Mouse (Mus musculus) embryonic fibroblast, embryonic 13.5 days (primary cell): ENCODE measurements at regions not wholly inside any gene's neighbourhood (a gene's known extent, or its start where the extent isn't known, plus 50 kb on each side); places are given as distances from the start of the nearest gene placed in this dataset.

Experiments
- H3K27ac ChIP-seq: 2 replicates; pipeline ENCODE4 v1.5.1; 2012; ENCODE audit warnings: low read length, control low read depth, inconsistent platforms; ENCODE audit not compliant: insufficient read depth
- H3K4me1 ChIP-seq: 2 replicates; pipeline ENCODE4 v1.6.1; 2011; ENCODE audit warnings: low read length; ENCODE audit not compliant: control insufficient read depth, insufficient read depth
- H3K4me3 ChIP-seq: 2 replicates; pipeline ENCODE4 v1.5.1; 2011; ENCODE audit warnings: mild to moderate bottlenecking, control low read depth, low read length; ENCODE audit not compliant: insufficient read depth
- CTCF ChIP-seq: IDR thresholded peaks from 2 replicates; pipeline ENCODE4 v1.5.1; 2011; ENCODE audit warnings: mild to moderate bottlenecking, control low read depth, low read length, moderate library complexity, borderline replicate concordance; ENCODE audit not compliant: insufficient read depth
- POLR2A ChIP-seq: IDR thresholded peaks from 2 replicates; pipeline ENCODE4 v1.6.1; 2011; ENCODE audit warnings: low read depth, mild to moderate bottlenecking, control low read depth, low read length, moderate library complexity

GRCm38 (mm10) chr16:29876196-29876595 is 188.0 kb upstream of the Hes1 start:
- Histone ChIP-seq H3K4me1 (no peaks in the 10 kb centered on the region), H3K27ac (no peak overlapping the region), H3K4me3 (no peak overlapping the region)
- TF ChIP-seq CTCF: no peak
- TF ChIP-seq POLR2A: no peak

DNA sequence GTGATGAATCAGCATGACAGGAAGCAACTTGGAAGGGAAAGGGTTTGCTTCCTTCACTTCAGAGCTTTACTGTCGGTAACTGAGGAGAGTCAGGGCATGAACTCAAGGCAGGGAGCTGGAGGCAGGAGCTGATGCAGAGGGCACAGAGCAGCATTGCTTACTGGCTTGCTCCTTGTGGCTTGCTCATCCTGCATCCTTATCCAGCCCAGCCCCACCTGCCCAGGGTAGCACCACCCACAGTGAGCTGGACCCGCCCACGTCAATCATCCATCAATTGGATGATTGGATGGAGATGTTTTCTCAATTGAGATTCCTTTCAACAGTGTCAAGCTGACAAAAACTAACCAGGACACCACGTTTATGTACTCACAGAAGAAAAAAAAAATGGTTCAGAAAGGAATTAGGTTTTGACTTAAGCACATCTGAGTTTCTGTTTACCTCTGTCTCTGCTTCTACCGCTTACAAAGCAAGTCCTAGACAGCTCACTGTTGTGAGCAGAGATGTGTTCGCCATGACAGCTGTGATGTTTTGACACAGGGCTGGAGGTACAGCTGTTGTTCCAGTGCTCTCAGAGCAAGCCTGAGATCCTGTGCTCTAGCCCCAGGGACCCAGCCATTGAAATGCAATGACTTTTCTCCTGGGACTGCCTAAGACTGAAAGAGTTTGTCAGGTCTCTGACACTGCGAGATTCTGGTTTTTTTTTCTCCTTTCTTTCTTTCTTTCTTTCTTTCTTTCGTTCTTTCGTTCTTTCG is 186.6 kb upstream of the Hes1 start:
- H3K27ac ChIP-seq: no peak overlapping the region
- 0 out of 2 replicates have a peak, but pooled peaks cover 2% of the 10 kb centered on the region for H3K4me1 ChIP-seq
- H3K4me3 ChIP-seq: no peak overlapping the region
- TF ChIP-seq POLR2A (no peak), CTCF (no peak)

DNA sequence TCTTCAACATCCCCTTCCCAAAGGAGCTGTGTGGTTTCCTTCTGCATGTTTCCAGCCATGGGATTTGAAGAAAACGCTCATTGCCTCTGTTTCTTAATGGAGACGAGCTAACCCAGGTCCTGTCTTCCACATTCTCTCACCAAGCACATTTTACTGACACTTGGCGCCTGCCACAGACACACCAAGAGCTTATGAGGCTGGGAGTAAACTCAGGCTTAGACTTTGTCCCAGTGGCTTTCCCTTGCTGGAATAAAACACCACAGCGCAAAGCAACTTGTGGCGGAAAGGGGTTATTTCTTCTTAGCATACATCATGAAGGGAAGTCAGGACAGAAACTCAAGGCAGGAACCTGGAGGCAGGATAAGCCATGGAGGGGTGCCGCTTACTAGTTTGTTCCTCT is 184.5 kb upstream of the Hes1 start:
- H3K4me1 ChIP-seq: peaks cover 11% of the 10 kb centered on the region
- no peak overlapping the region for H3K27ac ChIP-seq
- TF ChIP-seq POLR2A (no peak), CTCF (no peak)
- H3K4me3 ChIP-seq: no peak overlapping the region

DNA sequence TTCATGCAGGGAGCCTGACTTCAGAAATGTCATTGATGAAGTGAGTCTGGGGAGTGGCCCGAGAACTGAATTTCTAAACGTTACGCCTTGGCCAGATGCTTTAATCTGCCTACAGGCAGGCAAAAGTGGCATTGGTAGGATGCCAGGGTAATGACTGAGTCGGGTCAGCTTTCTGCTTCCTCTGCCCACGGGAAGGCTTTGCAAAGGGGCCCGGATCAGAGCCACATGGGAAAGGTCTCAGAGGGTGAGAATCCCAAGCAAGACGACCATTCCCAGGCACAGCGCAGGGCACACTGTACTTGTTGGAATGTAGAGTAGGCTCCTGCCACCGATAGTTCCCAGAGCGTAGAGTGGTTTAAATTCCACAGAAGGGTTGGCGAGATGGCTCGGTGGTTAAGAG is 182.7 kb upstream of the Hes1 start:
- Histone ChIP-seq H3K4me1 (peaks cover 11% of the 10 kb centered on the region), H3K4me3 (no peak overlapping the region), H3K27ac (no peak overlapping the region)
- TF ChIP-seq CTCF: no peak
- no peak for TF ChIP-seq POLR2A

DNA sequence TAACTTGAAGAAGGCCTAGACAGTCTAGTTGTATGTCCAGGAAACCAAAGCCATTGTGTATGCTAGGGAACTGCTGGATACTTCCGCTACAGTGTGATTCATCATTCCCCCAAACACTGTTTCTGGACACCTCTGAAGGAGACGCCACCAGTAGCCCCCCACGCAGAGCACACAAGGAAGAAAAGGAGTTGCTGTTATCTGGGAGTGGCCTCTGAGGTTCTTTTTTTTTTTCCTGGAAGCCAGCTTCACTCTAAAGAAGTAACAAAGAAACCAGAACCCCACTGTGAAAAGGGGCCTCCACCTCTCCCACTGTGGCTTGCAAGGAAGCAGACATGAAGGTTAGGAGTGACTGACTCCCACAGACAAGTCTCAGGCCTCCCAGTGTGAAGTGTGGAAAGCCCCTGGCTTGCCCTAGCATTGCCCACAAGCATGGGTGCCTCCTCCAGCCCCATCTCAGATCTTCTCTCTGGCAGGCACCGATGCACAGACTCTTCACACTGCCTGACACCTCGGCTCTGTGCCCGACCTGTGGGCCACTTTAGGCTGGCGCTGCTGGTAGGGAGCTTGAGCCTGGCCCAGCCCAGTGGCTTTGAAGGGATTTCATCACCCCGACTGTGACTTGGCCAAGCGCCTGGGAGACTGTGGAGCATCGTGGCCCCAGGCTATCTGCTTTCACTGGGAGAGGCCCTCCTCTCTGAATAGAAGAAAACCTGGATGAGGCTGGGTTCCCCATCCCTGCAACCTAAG is 181.8 kb upstream of the Hes1 start:
- H3K4me1 ChIP-seq: peaks cover 11% of the 10 kb centered on the region
- TF ChIP-seq POLR2A (no peak), CTCF (no peak)
- H3K4me3 ChIP-seq: no peak overlapping the region
- peak overlapping the region; percentile 29 for H3K27ac ChIP-seq

GRCm38 (mm10) chr16:29883252-29883992 is 180.8 kb upstream of the Hes1 start:
- TF ChIP-seq CTCF (no peak), POLR2A (no peak)
- peaks cover 11% of the 10 kb centered on the region for H3K4me1 ChIP-seq
- no peak overlapping the region for H3K4me3 ChIP-seq
- H3K27ac ChIP-seq: no peak overlapping the region

- Histone ChIP-seq H3K27ac (peak overlapping the region; percentile 55), H3K4me3 (no peak overlapping the region), H3K4me1 (peaks cover 11% of the 10 kb centered on the region)
- TF ChIP-seq CTCF (no peak), POLR2A (no peak)
Measured at GRCm38 (mm10) chr16:29884899-29885298, 179.3 kb upstream of the Hes1 start.

DNA sequence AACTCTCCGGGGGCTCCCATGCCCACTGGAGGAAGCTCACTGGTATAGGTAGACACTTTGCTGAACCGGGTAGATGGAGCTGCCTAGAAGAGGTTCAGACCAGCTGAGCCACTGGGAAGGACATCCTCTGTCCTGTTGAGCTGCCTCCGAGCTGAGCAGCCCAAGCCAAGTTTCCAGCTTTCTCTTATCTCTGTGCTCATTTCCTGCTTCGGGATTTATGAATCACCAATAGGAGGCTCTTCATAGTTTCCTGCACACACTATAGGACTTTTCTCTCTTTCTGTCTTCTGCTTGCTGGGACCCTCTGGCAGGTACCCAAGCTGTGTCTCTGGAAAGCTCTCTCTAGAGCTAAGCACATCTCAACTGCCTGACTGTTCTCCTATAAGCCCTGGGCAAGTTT is 177.4 kb upstream of the Hes1 start:
- Histone ChIP-seq H3K4me1 (peaks cover 11% of the 10 kb centered on the region), H3K4me3 (no peak overlapping the region)
- TF ChIP-seq CTCF (no peak), POLR2A (no peak)

GRCm38 (mm10) chr16:29889346-29889745 is 174.8 kb upstream of the Hes1 start:
- H3K4me1 ChIP-seq: no peaks in the 10 kb centered on the region
- TF ChIP-seq CTCF (no peak), POLR2A (no peak)
- H3K27ac ChIP-seq: no peak overlapping the region
- H3K4me3 ChIP-seq: no peak overlapping the region

More for the DNA sequence above, 177.4 kb upstream of the Hes1 start:
- H3K27ac ChIP-seq: no peak overlapping the region
